Mouse (Mus musculus) liver, postnatal 0 days (tissue): ENCODE results near the gene Dusp10.

Source experiments
- CTCF ChIP-seq: sonication (generic); IDR thresholded peaks from 2 replicates; pipeline ENCODE4 v1.5.1; 2016; ENCODE audit warnings: antibody characterized with exemption, low read depth
- EP300 ChIP-seq: IDR thresholded peaks from 2 replicates; pipeline ENCODE4 v1.6.1; 2016; ENCODE audit warnings: antibody characterized with exemption, low read depth, mild to moderate bottlenecking

DNA sequence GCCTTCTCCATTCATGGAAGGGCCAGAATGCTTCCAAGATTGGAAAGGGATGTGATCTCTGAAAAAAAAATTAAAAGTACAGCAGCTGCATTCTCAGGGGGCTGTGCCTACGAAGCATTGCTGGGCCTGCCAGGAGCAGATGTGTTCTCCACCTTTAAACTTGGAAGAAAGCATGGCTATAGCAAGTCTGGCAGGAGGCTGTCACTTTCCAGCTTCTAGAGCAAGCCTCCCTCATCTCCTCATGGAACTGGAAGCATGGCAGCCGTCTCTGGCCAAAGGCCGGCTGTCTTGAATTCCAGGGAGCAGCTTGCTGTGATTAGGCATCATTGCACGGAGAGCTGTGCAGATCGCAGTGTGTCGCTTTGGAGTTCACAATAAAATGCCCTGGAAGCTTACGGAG, 104.5 kb downstream of the Dusp10 start:
- TF ChIP-seq CTCF (no peak), EP300 (no peak)
